Mouse (Mus musculus) CH12.LX (cell line): ENCODE data around the gene Spop. TPM values are rescaled to one million over a fixed set of nuclear protein-coding genes. Genes with fewer than 3 reads are reported as not detected.

Experiments used
- DNase-seq: peaks from one replicate; pipeline ENCODE4 v3.0.0-alpha.2; 2013; ENCODE audit errors: extremely low read depth
- H3K27ac ChIP-seq: 2 replicates; pipeline ENCODE4 v1.5.1; 2012; ENCODE audit warnings: low read depth, mild to moderate bottlenecking, control low read depth, moderate library complexity; ENCODE audit not compliant: insufficient read depth
- H3K27me3 ChIP-seq: replicated peaks from 2 replicates; pipeline ENCODE3; 2012; ENCODE audit warnings: inconsistent platforms
- H3K36me3 ChIP-seq, 2 experiments: replicated peaks in 1 of 2; 2 replicates each; pipeline versions ENCODE3 to v1.6.1; 2012; ENCODE audit warnings: inconsistent platforms in 1 of 2, low read length in 1 of 2, mild to moderate bottlenecking in 1 of 2, mixed read lengths in 1 of 2, moderate library complexity in 1 of 2; ENCODE audit not compliant: control insufficient read depth in 1 of 2, insufficient read depth in 1 of 2
- H3K4me1 ChIP-seq, 2 experiments: 2 replicates each; pipeline ENCODE4 v1.6.1; 2012; ENCODE audit warnings: inconsistent platforms in 1 of 2, moderate library complexity in 1 of 2; ENCODE audit not compliant: insufficient read depth in 2 of 2, control insufficient read depth in 1 of 2
- H3K4me2 ChIP-seq: 2 replicates; pipeline ENCODE4 v1.6.1; 2012; ENCODE audit warnings: low read depth, mild to moderate bottlenecking, control low read depth; ENCODE audit not compliant: poor library complexity, insufficient read depth, severe bottlenecking
- H3K4me3 ChIP-seq, 3 experiments: fragments of 150-350 bp in 1 of 3; sonication (generic) in 1 of 3; replicated peaks in 1 of 3; 2 replicates each; pipeline versions ENCODE3 to v1.5.1; 2011 to 2012; ENCODE audit warnings: low read depth in 2 of 3, low read length in 2 of 3, mild to moderate bottlenecking in 2 of 3, moderate library complexity in 2 of 3, control low read depth in 1 of 3, improper control_type of control experiment in 1 of 3, inconsistent platforms in 1 of 3, mixed read lengths in 1 of 3; ENCODE audit not compliant: poor library complexity in 1 of 3
- H3K79me2 ChIP-seq: replicated peaks from 2 replicates; pipeline ENCODE4 v1.6.1; 2012; ENCODE audit warnings: mild to moderate bottlenecking, moderate library complexity; ENCODE audit not compliant: control insufficient read depth, poor library complexity, insufficient read depth, severe bottlenecking; ENCODE audit errors: extremely low read depth
- H3K9ac ChIP-seq: 2 replicates; pipeline ENCODE4 v1.6.1; 2012; ENCODE audit warnings: low read depth, mild to moderate bottlenecking, control low read depth, moderate library complexity; ENCODE audit not compliant: insufficient read depth
- H3K9me3 ChIP-seq: replicated peaks from 2 replicates; pipeline ENCODE3; 2012; ENCODE audit warnings: low read length, inconsistent platforms, mixed read lengths
- BHLHE40 ChIP-seq: IDR thresholded peaks from 2 replicates; pipeline ENCODE4 v1.6.1; 2011; ENCODE audit warnings: mild to moderate bottlenecking, low read depth, low read length, improper control_type of control experiment
- CHD1 ChIP-seq: IDR thresholded peaks from 2 replicates; pipeline ENCODE4 v1.6.1; 2012; ENCODE audit warnings: low read depth, low read length, improper control_type of control experiment, inconsistent platforms
- CHD2 ChIP-seq: IDR thresholded peaks from 2 replicates; pipeline ENCODE4 v1.6.1; 2011; ENCODE audit warnings: low read length, improper control_type of control experiment
- CTCF ChIP-seq, 2 experiments: IDR thresholded peaks in 1 of 2; conservative IDR thresholded peaks in 1 of 2; 2 replicates each; pipeline ENCODE4 v1.5.1; 2011 to 2012; ENCODE audit warnings: low read depth in 2 of 2, low read length in 2 of 2, improper control_type of control experiment in 1 of 2, inconsistent platforms in 1 of 2, mild to moderate bottlenecking in 1 of 2, moderate library complexity in 1 of 2
- EP300 ChIP-seq: IDR thresholded peaks from 2 replicates; pipeline ENCODE4 v1.6.1; 2011; ENCODE audit warnings: low read length, improper control_type of control experiment
- GABPA ChIP-seq: IDR thresholded peaks from 2 replicates; pipeline ENCODE4 v1.6.1; 2012; ENCODE audit warnings: low read depth, low read length, improper control_type of control experiment, inconsistent platforms; ENCODE audit not compliant: insufficient replicate concordance
- IRF4 ChIP-seq: IDR thresholded peaks from 2 replicates; pipeline ENCODE4 v1.6.1; 2014; ENCODE audit warnings: low read depth, mild to moderate bottlenecking, inconsistent platforms, low read length, improper control_type of control experiment
- JUN ChIP-seq: IDR thresholded peaks from 2 replicates; pipeline ENCODE4 v1.6.1; 2011; ENCODE audit warnings: low read depth, mild to moderate bottlenecking, low read length, improper control_type of control experiment, moderate library complexity; ENCODE audit not compliant: insufficient read depth
- JUND ChIP-seq: conservative IDR thresholded peaks from 2 replicates; pipeline ENCODE4 v1.6.1; 2011; ENCODE audit warnings: low read depth, low read length, improper control_type of control experiment
- KAT2A ChIP-seq: IDR thresholded peaks from 2 replicates; pipeline ENCODE4 v1.6.1; 2012; ENCODE audit warnings: low read length, improper control_type of control experiment, inconsistent platforms; ENCODE audit not compliant: insufficient replicate concordance
- MAX ChIP-seq: IDR thresholded peaks from 2 replicates; pipeline ENCODE4 v1.6.1; 2011; ENCODE audit warnings: low read length, improper control_type of control experiment
- MEF2A ChIP-seq: IDR thresholded peaks from 2 replicates; pipeline ENCODE4 v1.6.1; 2014; ENCODE audit warnings: low read depth, mild to moderate bottlenecking, inconsistent platforms, low read length, improper control_type of control experiment, borderline replicate concordance
- NELFE ChIP-seq: IDR thresholded peaks from 2 replicates; pipeline ENCODE4 v1.6.1; 2011; ENCODE audit warnings: low read depth, low read length, improper control_type of control experiment
- NRF1 ChIP-seq: IDR thresholded peaks from 2 replicates; pipeline ENCODE4 v1.6.1; 2014; ENCODE audit warnings: low read depth, mild to moderate bottlenecking, inconsistent platforms, low read length, improper control_type of control experiment, moderate library complexity
- PAX5 ChIP-seq: IDR thresholded peaks from 2 replicates; pipeline ENCODE4 v1.6.1; 2012; ENCODE audit warnings: low read length, inconsistent platforms, mixed read lengths
- POLR2A ChIP-seq: IDR thresholded peaks from 2 replicates; pipeline ENCODE4 v1.6.1; 2011; ENCODE audit warnings: low read depth, mild to moderate bottlenecking, improper control_type of control experiment, low read length
- RAD21 ChIP-seq: IDR thresholded peaks from 2 replicates; pipeline ENCODE4 v1.6.1; 2011; ENCODE audit warnings: low read depth, mild to moderate bottlenecking, low read length, improper control_type of control experiment, moderate library complexity
- RCOR1 ChIP-seq: conservative IDR thresholded peaks from 2 replicates; pipeline ENCODE4 v1.6.1; 2012; ENCODE audit warnings: low read depth, mild to moderate bottlenecking, inconsistent platforms, low read length, improper control_type of control experiment
- SIN3A ChIP-seq: IDR thresholded peaks from 2 replicates; pipeline ENCODE4 v1.6.1; 2012; ENCODE audit warnings: low read length, improper control_type of control experiment, inconsistent platforms
- SMC3 ChIP-seq: IDR thresholded peaks from 2 replicates; pipeline ENCODE4 v1.6.1; 2011; ENCODE audit warnings: low read depth, low read length, improper control_type of control experiment
- TBP ChIP-seq: conservative IDR thresholded peaks from 2 replicates; pipeline ENCODE4 v1.6.1; 2011; ENCODE audit warnings: low read depth, low read length, improper control_type of control experiment
- UBTF ChIP-seq: IDR thresholded peaks from 2 replicates; pipeline ENCODE4 v1.6.1; 2012; ENCODE audit warnings: low read depth, mild to moderate bottlenecking, inconsistent platforms, low read length, improper control_type of control experiment, moderate library complexity
- USF2 ChIP-seq: conservative IDR thresholded peaks from 2 replicates; pipeline ENCODE4 v1.6.1; 2011; ENCODE audit warnings: low read depth, low read length, improper control_type of control experiment
- ZMIZ1 ChIP-seq: IDR thresholded peaks from 2 replicates; pipeline ENCODE4 v1.6.1; 2012; ENCODE audit warnings: low read depth, mild to moderate bottlenecking, inconsistent platforms, low read length, improper control_type of control experiment
- ZNF384 ChIP-seq: IDR thresholded peaks from 2 replicates; pipeline ENCODE4 v1.6.1; 2012; ENCODE audit warnings: low read depth, low read length, improper control_type of control experiment, inconsistent platforms
- dilution Hi-C: fragments of 300-500 bp; cut with MboI; formaldehyde crosslinking; loops from 2 replicates; pipeline ENCODE4 v1.14.3; 2020; ENCODE audit warnings: low sequenced_read_pairs; ENCODE audit not compliant: extremely low pct_unique_long_range_greater_than_20kb, extremely low pct_ligation_motif_present
- in situ Hi-C: fragments of 300-500 bp; cut with MboI; formaldehyde crosslinking; loops from 3 replicates; pipeline ENCODE4 v1.14.3; 2019; ENCODE audit warnings: low sequenced_read_pairs, low pct_ligation_motif_present, low pct_unique_long_range_greater_than_20kb, mixed read lengths
- polyA plus RNA-seq: library from polyadenylated mRNA; unstranded; fragments of >175 nt; gene quantifications from 2 replicates; pipeline ENCODE4 v1.2.1, GENCODE M21; 2012; ENCODE audit warnings: low read depth; ENCODE audit not compliant: insufficient read length
- total RNA-seq, 2 experiments: library from RNA; depleted of rRNA; stranded (reverse); fragments of 300-350 nt in 1 of 2; fragments of >200 nt in 1 of 2; gene quantifications; 2 replicates each; pipeline ENCODE4 v1.2.3; 2012 to 2014

Gene Spop
- total and polyA plus RNA-seq, 3 experiments, result 42.7 to 103 (median 51.9) TPM

DNA sequence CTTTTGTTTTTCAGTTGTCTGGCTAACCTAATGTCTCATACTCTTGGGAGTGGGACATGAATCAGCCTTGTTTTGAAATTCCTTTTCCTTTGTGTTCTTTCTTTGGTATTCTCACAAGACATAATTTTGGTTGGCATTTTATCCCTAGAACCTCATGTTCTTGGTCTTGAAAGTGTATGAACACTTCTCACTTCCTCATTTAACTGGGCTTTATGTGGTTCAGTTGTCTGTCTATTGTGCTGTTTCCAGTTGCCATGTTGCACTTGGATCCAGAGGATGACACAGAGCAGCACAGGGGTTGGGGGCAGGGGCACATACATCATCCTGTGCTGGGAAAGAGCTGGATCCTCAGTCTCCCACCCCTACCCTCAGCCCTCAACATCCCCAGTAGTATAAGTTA is 2.1 kb downstream of the Spop start (continued):
- TF ChIP-seq KAT2A, result no peak
- TF ChIP-seq RAD21, result no peak
- TF ChIP-seq MAX, result peak; percentile 78
- TF ChIP-seq BHLHE40, result peak; percentile 46
- TF ChIP-seq IRF4, result peak; percentile 93
- TF ChIP-seq CTCF (conservative IDR thresholded peaks at IDR 0.05 in 1 of 2, IDR thresholded peaks at IDR 0.05 in 1 of 2; ENCODE audit: low read depth in 2 of 2, low read length in 2 of 2), result no peak
- no peak for TF ChIP-seq SMC3
- TF ChIP-seq NELFE, result peak; percentile 38; the same call in 1 of the 2 replicates
- peak; percentile 57; the same call in 1 of the 2 replicates for TF ChIP-seq MEF2A
- TF ChIP-seq EP300, result peak; percentile 90
- TF ChIP-seq GABPA, result no peak
- no peak for TF ChIP-seq UBTF

DNA sequence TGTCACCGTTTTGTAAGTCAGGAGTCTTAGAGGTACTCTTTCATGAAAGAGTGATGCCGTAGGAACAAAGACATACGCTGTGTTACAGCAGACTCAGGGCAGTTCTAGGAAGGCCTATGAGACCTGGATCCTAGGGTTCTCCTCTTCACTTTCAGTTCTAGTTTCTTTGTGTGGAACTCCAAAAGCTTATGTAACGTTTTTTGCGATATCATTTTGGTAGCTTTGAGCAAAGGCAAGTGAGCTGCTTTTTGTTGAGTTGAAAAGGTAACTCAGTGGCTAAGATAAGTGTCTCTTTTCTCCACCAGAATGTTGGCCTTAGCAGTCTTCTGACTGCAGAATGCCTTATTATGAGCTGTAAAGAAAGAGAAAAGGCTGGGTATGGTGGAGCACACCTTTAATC is 3.5 kb downstream of the Spop start:
- Histone ChIP-seq H3K9me3 (peaks cover 3% of the 10 kb centered on the region), H3K4me1 (peaks cover 8 to 57% of the 10 kb centered on the region in 2 experiments), H3K27me3 (peaks cover 11% of the 10 kb centered on the region), H3K4me2 (peak overlapping the region; percentile 48), H3K9ac (no peak overlapping the region; the same call in 1 of the 2 replicates), H3K4me3 (peak overlapping the region in 1 of 3 experiments; percentile 26), H3K79me2 (peaks cover 49% of the 10 kb centered on the region), H3K27ac (no peak overlapping the region), H3K36me3 (peaks cover 7 to 34% of the 10 kb centered on the region in 2 experiments)
- TF ChIP-seq UBTF (no peak), JUND (no peak), MAX (no peak), TBP (no peak), NRF1 (no peak), ZNF384 (no peak), RCOR1 (no peak), SMC3 (no peak), JUN (no peak), SIN3A (no peak), CTCF (conservative IDR thresholded peaks at IDR 0.05 in 1 of 2, IDR thresholded peaks at IDR 0.05 in 1 of 2; ENCODE audit: low read depth in 2 of 2, low read length in 2 of 2) (no peak), POLR2A (no peak), PAX5 (no peak), CHD1 (no peak), CHD2 (no peak), KAT2A (no peak), ZMIZ1 (no peak), EP300 (no peak), USF2 (no peak)
- in situ Hi-C loops (no loop called here), dilution Hi-C loops (no loop called here)
- no peak for DNase-seq
